ENCODE assay signal across 8 mouse cellular contexts in genomic region chr8:11635012-11635577, GRCm38 (mm10). TPM values are rescaled to one million over a fixed set of nuclear protein-coding genes. Genes with fewer than 3 reads are reported as not detected.
DNase-seq lines count a peak whose midpoint lies in the region; ATAC-seq lines count a peak whose summit lies in the region.

No protein-coding gene starts in this region.

- H3K4me1 ChIP-seq in hindbrain, embryonic 10.5 days (replicated peaks), result peaks cover 39% of the 10 kb centered on the region

- H3K27ac ChIP-seq in hindbrain, embryonic 10.5 days, result peak overlapping the region; percentile 99

- under 1% methylated on average over 70 of the region's 70 CpGs for WGBS in hindbrain, embryonic 10.5 days

- peaks cover 44% of the 10 kb centered on the region for H3K36me3 ChIP-seq in hindbrain, embryonic 10.5 days

- H3K4me3 ChIP-seq in hindbrain, embryonic 10.5 days, result peak overlapping the region; percentile 94

- ATAC-seq in frontal cortex, adult (ENCODE audit: low TSS enrichment), result peak; percentile 38

- no peaks in the 10 kb centered on the region for H3K9me3 ChIP-seq in hindbrain, embryonic 10.5 days

- DNase-seq in NIH3T3 (ENCODE audit: low read depth), result peak; percentile 92
- peak; percentile 69 for DNase-seq in cerebellum, adult 8-10 months
- peak; percentile 90 for DNase-seq in hindbrain, embryonic 10.5 days (ENCODE audit: low spot score)
- peak; percentile 83 to 93 for DNase-seq in layer of hippocampus, postnatal 14 days (ENCODE audit: low spot score in 2 of 2)
- peak; percentile 94 for DNase-seq in lung, postnatal 10 days
- DNase-seq in retina, adult 2 months (ENCODE audit: low read depth, low spot score), result peak; percentile 60
- peak; percentile 96 for DNase-seq in thymus, postnatal 25 days

- H3K27me3 ChIP-seq in hindbrain, embryonic 10.5 days (ENCODE audit: insufficient read depth, poor library complexity, severe bottlenecking), result no peaks in the 10 kb centered on the region

RNA-seq across cellular contexts. Expression of gene Ankrd10, which starts 0.5 kb away (rescaled TPM):
- 92.6 and 108 TPM in 2 replicates for polyA plus RNA-seq in hindbrain, embryonic 10.5 days (2016; fragmentation: Nextera tagmentation; extraction: Ambion mirVana)
- total RNA-seq in layer of hippocampus, postnatal 14 days (2021), result 10 to 100 TPM; 63.1 to 65.3 TPM

Comparison
In these comparisons a context has a peak if more than half of its experiments do, and no peak if none do; other contexts are left out.
1. Peak in every context shown above with its lines: DNase-seq, ATAC-seq, H3K4me3 ChIP-seq and H3K27ac ChIP-seq.